8 mouse cellular contexts compared by ENCODE assay signal in the genomic region with DNA sequence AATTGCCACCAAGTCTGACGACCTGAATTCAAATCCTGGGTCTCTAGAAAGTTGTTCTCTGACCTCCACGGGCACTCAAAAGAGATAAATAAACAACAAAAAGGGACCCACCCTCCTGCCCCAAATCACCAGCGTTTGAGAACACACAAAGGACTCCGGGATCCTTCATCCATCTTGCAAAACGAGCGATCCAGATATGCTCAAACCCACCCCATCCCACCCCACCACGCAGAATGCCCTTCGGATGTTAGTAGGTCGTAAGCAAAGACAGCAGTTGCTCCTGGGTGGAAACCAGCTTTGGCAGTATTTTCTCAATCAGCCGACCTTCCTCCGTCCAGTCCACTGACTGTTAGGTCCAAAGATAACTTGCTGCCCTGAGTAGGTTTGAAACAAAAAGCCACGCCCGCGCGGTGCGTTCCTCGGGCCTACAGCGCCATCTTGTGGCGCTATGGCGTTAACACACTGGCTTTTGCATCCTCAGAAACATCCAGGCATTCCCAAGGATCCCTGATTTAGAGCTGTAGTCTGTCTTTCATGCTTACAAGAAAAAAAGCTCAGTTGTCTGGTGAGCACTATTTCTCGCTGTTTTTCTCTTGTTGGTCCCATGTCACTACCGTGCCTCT. TPM values are rescaled to one million over a fixed set of nuclear protein-coding genes. Genes with fewer than 3 reads are reported as not detected.
DNase-seq lines count a peak whose midpoint lies in the region; ATAC-seq and TF ChIP-seq lines count a peak whose summit lies in the region.

No protein-coding gene starts in this region.

- no peaks in the 10 kb centered on the region for H3K79me3 ChIP-seq in C2C12 (ENCODE audit: low read depth)

- H3K27me3 ChIP-seq in C2C12 (ENCODE audit: control insufficient read depth, insufficient read depth, insufficient read length) = no peaks in the 10 kb centered on the region
- H3K27me3 ChIP-seq in embryonic facial prominence, embryonic 15.5 days = no peaks in the 10 kb centered on the region
- peaks cover 20% of the 10 kb centered on the region for H3K27me3 ChIP-seq in heart, embryonic 12.5 days (replicated peaks)
- H3K27me3 ChIP-seq in kidney, embryonic 16.5 days (ENCODE audit: insufficient read depth, low read length) = peaks cover 27% of the 10 kb centered on the region
- H3K27me3 ChIP-seq in neural tube, embryonic 11.5 days (ENCODE audit: control insufficient read depth, insufficient read depth, low read length) = no peaks in the 10 kb centered on the region

- no peaks in the 10 kb centered on the region for H3K79me2 ChIP-seq in C2C12 (ENCODE audit: control insufficient read depth, insufficient read depth)

- no peaks in the 10 kb centered on the region for H3K36me3 ChIP-seq in C2C12 (ENCODE audit: control insufficient read depth, insufficient read depth)
- no peaks in the 10 kb centered on the region for H3K36me3 ChIP-seq in embryonic facial prominence, embryonic 15.5 days
- no peaks in the 10 kb centered on the region for H3K36me3 ChIP-seq in heart, embryonic 12.5 days
- no peaks in the 10 kb centered on the region for H3K36me3 ChIP-seq in kidney, embryonic 16.5 days (ENCODE audit: insufficient read depth, low read length)
- no peaks in the 10 kb centered on the region for H3K36me3 ChIP-seq in neural tube, embryonic 11.5 days (ENCODE audit: control insufficient read depth, insufficient read depth, low read length)

- TF ChIP-seq CTCF in C2C12 (IDR thresholded peaks at IDR 0.05; ENCODE audit: control insufficient read depth, insufficient read depth, insufficient read length) = peak; percentile 86
- peak; percentile 82 for TF ChIP-seq CTCF in bone marrow macrophage, adult 2 months (IDR thresholded peaks at IDR 0.05; ENCODE audit: low read depth, low read length)

- H3K9me3 ChIP-seq in embryonic facial prominence, embryonic 15.5 days (replicated peaks) = no peaks in the 10 kb centered on the region
- no peaks in the 10 kb centered on the region for H3K9me3 ChIP-seq in heart, embryonic 12.5 days (replicated peaks)
- no peaks in the 10 kb centered on the region for H3K9me3 ChIP-seq in kidney, embryonic 16.5 days (ENCODE audit: low read length)
- H3K9me3 ChIP-seq in neural tube, embryonic 11.5 days (ENCODE audit: control insufficient read depth, low read length) = no peaks in the 10 kb centered on the region

- H3K4me3 ChIP-seq in C2C12 (ENCODE audit: insufficient read depth, poor library complexity, severe bottlenecking) = no peak overlapping the region
- no peak overlapping the region for H3K4me3 ChIP-seq in bone marrow macrophage, adult 2 months (ENCODE audit: insufficient read depth, low read length)
- peak overlapping the region; percentile 38 for H3K4me3 ChIP-seq in embryonic facial prominence, embryonic 15.5 days (replicated peaks)
- peak overlapping the region; percentile 33 for H3K4me3 ChIP-seq in heart, embryonic 12.5 days
- peak overlapping the region; percentile 27 for H3K4me3 ChIP-seq in kidney, embryonic 16.5 days (ENCODE audit: low read length)
- peak overlapping the region; percentile 24; the same call in 1 of the 2 replicates for H3K4me3 ChIP-seq in neural tube, embryonic 11.5 days (ENCODE audit: low read depth, low read length)

- H3K4me1 ChIP-seq in bone marrow macrophage, adult 2 months (ENCODE audit: control insufficient read depth, insufficient read depth, low read length) = no peaks in the 10 kb centered on the region
- H3K4me1 ChIP-seq in embryonic facial prominence, embryonic 15.5 days = peaks cover 4% of the 10 kb centered on the region; the same call in 1 of the 2 replicates
- 0 out of 2 replicates have a peak, but pooled peaks cover 13% of the 10 kb centered on the region for H3K4me1 ChIP-seq in heart, embryonic 12.5 days (replicated peaks)
- no peaks in the 10 kb centered on the region for H3K4me1 ChIP-seq in kidney, embryonic 16.5 days (ENCODE audit: insufficient read depth, low read length)
- H3K4me1 ChIP-seq in neural tube, embryonic 11.5 days (ENCODE audit: control insufficient read depth, insufficient read depth, low read length) = no peaks in the 10 kb centered on the region

- peak overlapping the region; percentile 54 for H3K4me2 ChIP-seq in embryonic facial prominence, embryonic 15.5 days (replicated peaks)
- peak overlapping the region; percentile 69 for H3K4me2 ChIP-seq in heart, embryonic 12.5 days
- H3K4me2 ChIP-seq in kidney, embryonic 16.5 days (replicated peaks; ENCODE audit: low read depth, low read length) = peak overlapping the region; percentile 51
- H3K4me2 ChIP-seq in neural tube, embryonic 11.5 days (ENCODE audit: low read depth) = peak overlapping the region; percentile 36

- no peak for TF ChIP-seq POLR2A in bone marrow macrophage, adult 2 months (IDR thresholded peaks at IDR 0.05; ENCODE audit: borderline replicate concordance, low read depth, low read length)

- no peak overlapping the region for H3K9ac ChIP-seq in embryonic facial prominence, embryonic 15.5 days
- peak overlapping the region; percentile 56; the same call in 1 of the 2 replicates for H3K9ac ChIP-seq in heart, embryonic 12.5 days
- H3K9ac ChIP-seq in kidney, embryonic 16.5 days (replicated peaks; ENCODE audit: low read length) = peak overlapping the region; percentile 54
- H3K9ac ChIP-seq in neural tube, embryonic 11.5 days (ENCODE audit: low read length) = peak overlapping the region; percentile 27; the same call in 1 of the 2 replicates

- WGBS in embryonic facial prominence, embryonic 15.5 days = 14% methylated on average over 22 of the region's 22 CpGs
- 11% methylated on average over 22 of the region's 22 CpGs for whole genome bisulfite sequencing in heart, embryonic 12.5 days
- WGBS in kidney, embryonic 16.5 days = 15% methylated on average over 22 of the region's 22 CpGs
- WGBS in neural tube, embryonic 11.5 days = 13% methylated on average over 22 of the region's 22 CpGs

- no peak; the same call in 1 of the 2 replicates for ATAC-seq in embryonic facial prominence, embryonic 15.5 days (ENCODE audit: insufficient number of reproducible peaks, low FRiP score, low TSS enrichment, low read depth)
- ATAC-seq in heart, embryonic 12.5 days (ENCODE audit: insufficient number of reproducible peaks, low FRiP score) = no peak
- peak; percentile 59; the same call in 1 of the 2 replicates for ATAC-seq in kidney, embryonic 16.5 days (ENCODE audit: low FRiP score, low TSS enrichment)
- peak; percentile 60 for ATAC-seq in neural tube, embryonic 11.5 days (ENCODE audit: insufficient read depth, low FRiP score, low TSS enrichment)

- peak; percentile 54 for DNase-seq in liver
- peak; percentile 89 for DNase-seq in neural tube, embryonic 11.5 days (ENCODE audit: low spot score)
- DNase-seq in urinary bladder, postnatal 25 days (ENCODE audit: low spot score) = peak; percentile 57

- no peak overlapping the region for H3ac ChIP-seq in C2C12 (ENCODE audit: control insufficient read depth, insufficient read length, low read depth)

- H3K27ac ChIP-seq in bone marrow macrophage, adult 2 months (ENCODE audit: insufficient read depth, low read depth, low read length) = no peak overlapping the region
- no peak overlapping the region for H3K27ac ChIP-seq in embryonic facial prominence, embryonic 15.5 days (replicated peaks)
- no peak overlapping the region for H3K27ac ChIP-seq in heart, embryonic 12.5 days (ENCODE audit: poor library complexity, severe bottlenecking)
- no peak overlapping the region for H3K27ac ChIP-seq in kidney, embryonic 16.5 days (ENCODE audit: low read length)
- H3K27ac ChIP-seq in neural tube, embryonic 11.5 days (ENCODE audit: low read depth, low read length) = no peak overlapping the region

TF ChIP-seq in C2C12, 6 proteins besides CTCF, POLR2A, EP300 and RAD21:
- TF ChIP-seq CEBPB (IDR thresholded peaks at IDR 0.05; ENCODE audit: low read depth) = no peak
- no peak for TF ChIP-seq USF1 (IDR thresholded peaks at IDR 0.05; ENCODE audit: low read depth)
- TF ChIP-seq MAX (IDR thresholded peaks at IDR 0.05) = no peak
- no peak for TF ChIP-seq FOSL1 (IDR thresholded peaks at IDR 0.05; ENCODE audit: insufficient read depth, low read length, poor library complexity, severe bottlenecking)
- TF ChIP-seq MYOG (IDR thresholded peaks at IDR 0.05; ENCODE audit: control insufficient read depth, extremely low read depth, insufficient read length) = no peak
- no peak for TF ChIP-seq MYOD1 (IDR thresholded peaks at IDR 0.05; ENCODE audit: control insufficient read depth, insufficient read length, low read depth)

RNA-seq across cellular contexts. Expression of a gene that starts 25.6 kb away (rescaled TPM):
- 0.33 TPM for polyA plus RNA-seq in C2C12 (2012; fragmentation: generic; extraction: Trizol)
- not detected in 2 replicates for polyA plus RNA-seq in bone marrow macrophage, adult 2 months (2012; ENCODE audit: insufficient read depth, insufficient read length, missing spikeins)
- polyA plus RNA-seq in embryonic facial prominence, embryonic 15.5 days (2015; fragmentation: Nextera tagmentation; extraction: Ambion mirVana) = 2.8 and 4.2 TPM in 2 replicates
- 0.18 TPM in 1 of 2 replicates, not detected in the other for polyA plus RNA-seq in heart, embryonic 12.5 days (2016; fragmentation: Nextera tagmentation; extraction: Ambion mirVana)
- polyA plus RNA-seq in kidney, embryonic 16.5 days (2015; fragmentation: Nextera tagmentation; extraction: Ambion mirVana) = not detected in 2 replicates
- polyA plus RNA-seq in neural tube, embryonic 11.5 days (2014; fragmentation: Nextera tagmentation; extraction: Ambion mirVana) = 2.1 and 2.4 TPM in 2 replicates

RNA-seq across cellular contexts. Expression of a gene that starts 36.5 kb away (rescaled TPM):
- 1.4 TPM for polyA plus RNA-seq in C2C12 (2012; fragmentation: generic; extraction: Trizol)
- polyA plus RNA-seq in bone marrow macrophage, adult 2 months (2012; ENCODE audit: insufficient read depth, insufficient read length, missing spikeins) = not detected in 2 replicates
- polyA plus RNA-seq in embryonic facial prominence, embryonic 15.5 days (2015; fragmentation: Nextera tagmentation; extraction: Ambion mirVana) = 8.9 and 9.6 TPM in 2 replicates
- 0.46 and 0.83 TPM in 2 replicates for polyA plus RNA-seq in heart, embryonic 12.5 days (2016; fragmentation: Nextera tagmentation; extraction: Ambion mirVana)
- polyA plus RNA-seq in kidney, embryonic 16.5 days (2015; fragmentation: Nextera tagmentation; extraction: Ambion mirVana) = 2.4 and 3.5 TPM in 2 replicates
- 15.4 and 19.7 TPM in 2 replicates for polyA plus RNA-seq in neural tube, embryonic 11.5 days (2014; fragmentation: Nextera tagmentation; extraction: Ambion mirVana)

Comparison
In these comparisons a context has a peak if more than half of its experiments do, and no peak if none do; other contexts are left out.
1. H3K4me3 ChIP-seq: peak in embryonic facial prominence, embryonic 15.5 days (single experiment), heart, embryonic 12.5 days (single experiment), kidney, embryonic 16.5 days (single experiment) and neural tube, embryonic 11.5 days (single experiment); none in C2C12 (single experiment) and bone marrow macrophage, adult 2 months (single experiment).
2. ATAC-seq: peak in kidney, embryonic 16.5 days (single experiment) and neural tube, embryonic 11.5 days (single experiment); none in embryonic facial prominence, embryonic 15.5 days (single experiment) and heart, embryonic 12.5 days (single experiment).
3. Peak in every context shown above with its lines, with median percentiles within 50 percentile points of each other: H3K4me2 ChIP-seq and DNase-seq.